Mouse (Mus musculus) hindbrain, embryonic 10.5 days (tissue): ENCODE measurements at regions not wholly inside any gene's neighbourhood (a gene's known extent, or its start where the extent isn't known, plus 50 kb on each side); places are given as distances from the start of the nearest gene placed in this dataset.

ENCODE experiments used
- DNase-seq: peaks from one replicate; pipeline ENCODE4 v3.0.0-alpha.2; 2017; ENCODE audit warnings: low spot score
- H3K27ac ChIP-seq: fragments of 300-500 bp; sonication (generic); 2 replicates; pipeline ENCODE4 v1.5.1; 2016; ENCODE audit warnings: mild to moderate bottlenecking, moderate library complexity
- H3K27me3 ChIP-seq: fragments of 300-500 bp; sonication (generic); 2 replicates; pipeline ENCODE4 v1.6.1; 2016; ENCODE audit warnings: mild to moderate bottlenecking; ENCODE audit not compliant: poor library complexity, insufficient read depth, severe bottlenecking
- H3K36me3 ChIP-seq: fragments of 300-500 bp; sonication (generic); 2 replicates; pipeline ENCODE4 v1.6.1; 2016; ENCODE audit warnings: mild to moderate bottlenecking, moderate library complexity
- H3K4me1 ChIP-seq: fragments of 300-500 bp; sonication (generic); replicated peaks from 2 replicates; pipeline ENCODE4 v1.6.1; 2016; ENCODE audit warnings: mild to moderate bottlenecking
- H3K4me3 ChIP-seq: fragments of 300-500 bp; sonication (generic); 2 replicates; pipeline ENCODE4 v1.5.1; 2016; ENCODE audit warnings: mild to moderate bottlenecking, moderate library complexity
- H3K9me3 ChIP-seq: fragments of 300-500 bp; sonication (generic); 2 replicates; pipeline ENCODE4 v1.6.1; 2016; ENCODE audit warnings: mild to moderate bottlenecking, moderate library complexity
- WGBS: fragments of 180-500 bp; shearing (Covaris S2); methylation state at CpG from one replicate; pipeline ENCODE4 v1.1.7; 2016; 5-methylcytosine and 5-hydroxymethylcytosine counted together

DNA sequence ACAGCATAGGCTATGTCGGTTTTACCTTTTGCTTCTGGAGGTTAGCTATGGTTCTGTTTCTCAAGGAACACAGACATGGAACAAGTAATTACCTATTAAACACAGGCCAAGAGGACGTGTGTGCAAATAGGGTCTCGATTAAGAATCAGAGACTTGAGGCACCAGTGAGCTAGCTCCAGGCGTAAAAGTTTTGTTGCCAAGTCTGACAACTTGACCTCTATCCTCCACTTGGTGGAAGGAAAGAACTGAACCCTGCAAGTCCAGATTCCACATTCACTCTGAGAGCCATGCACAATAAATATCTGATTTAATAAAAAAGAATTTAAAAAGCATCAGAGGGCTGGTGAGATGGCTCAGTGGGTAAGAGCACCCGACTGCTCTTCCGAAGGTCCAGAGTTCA is 63.7 kb upstream of the Mpdz start:
- H3K9me3 ChIP-seq, result no peaks in the 10 kb centered on the region
- no peaks in the 10 kb centered on the region for H3K27me3 ChIP-seq
- 95% methylated on average over 6 of the region's 6 CpGs for WGBS

DNA sequence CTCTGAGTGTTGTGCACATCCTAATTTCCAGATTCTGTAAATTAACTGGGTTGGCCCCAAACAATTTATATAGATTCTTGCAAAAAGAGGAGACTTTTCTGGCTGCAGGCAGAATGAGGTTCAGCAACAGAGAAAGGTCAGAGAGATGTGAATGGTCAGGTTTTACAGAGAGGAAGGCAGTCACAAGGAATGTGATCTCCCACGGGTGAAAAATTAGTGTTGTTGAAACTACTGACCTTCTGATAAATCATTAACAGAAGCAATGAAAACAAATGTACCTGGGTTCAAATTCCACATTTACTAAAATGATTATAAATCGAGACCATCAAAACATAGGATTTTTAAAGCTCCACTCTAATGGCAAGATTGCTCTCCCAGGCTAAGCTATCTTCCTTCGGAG is 62.5 kb upstream of the Mpdz start:
- Histone ChIP-seq H3K36me3 (no peaks in the 10 kb centered on the region), H3K27me3 (no peaks in the 10 kb centered on the region), H3K9me3 (no peaks in the 10 kb centered on the region), H3K4me1 (no peaks in the 10 kb centered on the region), H3K27ac (no peak overlapping the region), H3K4me3 (no peak overlapping the region)
- DNase-seq, result no peak
- 82% methylated on average over 3 of the region's 3 CpGs for WGBS

More for the DNA sequence above, 63.7 kb upstream of the Mpdz start:
- no peaks in the 10 kb centered on the region for H3K36me3 ChIP-seq
- no peak for DNase-seq
- no peak overlapping the region for H3K4me3 ChIP-seq
- H3K27ac ChIP-seq, result no peak overlapping the region
- no peaks in the 10 kb centered on the region for H3K4me1 ChIP-seq

DNA sequence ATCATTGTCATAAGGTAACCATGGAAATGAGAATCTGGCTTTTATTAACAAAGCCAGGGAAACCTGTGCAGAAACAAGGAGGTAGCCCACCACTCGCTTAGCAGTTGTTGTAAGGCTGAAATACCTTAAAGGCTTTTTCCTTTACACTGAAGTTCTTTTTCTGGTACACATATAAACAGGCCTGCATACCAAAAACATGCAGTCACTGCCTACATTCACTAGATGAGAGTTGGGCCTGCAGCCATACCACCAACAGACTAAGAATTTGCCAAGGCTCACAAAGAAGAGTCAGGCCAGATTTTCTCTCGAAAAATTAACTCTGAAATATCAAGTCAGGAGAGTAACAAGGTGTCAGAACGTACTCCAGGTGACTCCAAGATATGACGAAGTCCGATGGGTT is 61.3 kb upstream of the Mpdz start:
- no peaks in the 10 kb centered on the region for H3K4me1 ChIP-seq
- DNase-seq, result no peak
- no peaks in the 10 kb centered on the region for H3K27me3 ChIP-seq
- WGBS, result 87% methylated on average over 5 of the region's 5 CpGs
- no peaks in the 10 kb centered on the region for H3K36me3 ChIP-seq
- H3K4me3 ChIP-seq, result no peak overlapping the region
- no peaks in the 10 kb centered on the region for H3K9me3 ChIP-seq
- H3K27ac ChIP-seq, result no peak overlapping the region

DNA sequence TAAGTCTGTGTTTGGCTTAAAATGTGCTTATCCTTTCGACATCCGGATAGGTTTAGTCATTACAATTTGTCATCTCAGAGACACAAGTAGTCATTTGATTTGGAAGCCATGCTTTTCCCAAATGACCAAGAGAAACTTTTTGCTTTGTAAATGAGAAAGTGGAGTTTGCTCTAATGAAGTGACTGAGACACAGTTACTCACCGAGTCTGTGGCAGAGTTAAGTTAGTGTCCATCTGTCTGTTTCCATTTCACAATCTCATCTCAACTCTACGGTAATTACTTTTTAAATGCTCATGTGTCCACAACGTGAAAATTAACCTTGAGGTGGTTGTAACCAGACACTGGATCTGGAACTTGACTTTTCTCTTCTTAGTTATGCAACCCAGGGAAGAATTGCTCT is 59.2 kb upstream of the Mpdz start:
- 80% methylated on average over 5 of the region's 5 CpGs for WGBS
- H3K36me3 ChIP-seq, result no peaks in the 10 kb centered on the region
- no peak overlapping the region for H3K27ac ChIP-seq
- no peaks in the 10 kb centered on the region for H3K4me1 ChIP-seq
- no peak for DNase-seq
- no peaks in the 10 kb centered on the region for H3K9me3 ChIP-seq
- no peak overlapping the region for H3K4me3 ChIP-seq
- no peaks in the 10 kb centered on the region for H3K27me3 ChIP-seq

DNA sequence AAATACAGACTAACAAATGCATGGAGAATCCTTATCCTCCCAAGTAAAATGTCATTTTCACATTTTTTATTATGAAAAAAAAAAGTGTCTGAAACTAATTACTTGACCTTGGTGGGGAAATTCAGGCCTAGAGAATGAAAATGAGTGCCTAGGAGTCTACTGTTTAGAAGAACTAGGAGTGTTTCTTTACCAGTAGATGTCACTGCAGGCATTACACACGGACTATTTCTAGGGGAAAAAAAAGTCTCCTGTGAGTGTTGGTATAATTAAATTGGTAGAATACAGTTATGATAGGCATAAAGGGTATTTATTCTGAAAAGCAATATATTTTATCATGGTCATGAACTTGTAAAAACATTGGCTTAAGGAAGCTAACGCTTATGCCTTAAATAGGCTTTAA is 55.5 kb upstream of the Mpdz start:
- 52% methylated on average over 2 of the region's 2 CpGs for WGBS
- no peak overlapping the region for H3K4me3 ChIP-seq
- DNase-seq, result no peak

DNA sequence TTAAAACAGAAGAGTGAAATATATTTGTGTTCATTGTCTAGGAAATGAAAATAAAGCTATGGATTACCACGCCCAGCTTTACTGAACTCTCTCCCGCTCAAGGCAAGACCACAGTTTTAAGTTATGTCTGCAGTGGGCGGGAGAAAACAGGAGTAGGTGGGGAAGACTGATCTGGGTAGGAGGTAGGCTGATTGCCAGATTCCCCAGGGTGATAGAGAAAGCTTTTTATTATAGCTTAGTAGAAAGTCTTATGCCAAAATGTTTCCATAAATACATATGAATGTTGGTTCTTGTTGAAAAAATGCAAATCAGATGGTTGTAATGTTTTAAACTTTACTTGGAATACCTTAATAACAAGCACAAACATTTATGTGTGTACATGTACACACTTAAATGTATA is 50.2 kb upstream of the Mpdz start:
- Histone ChIP-seq H3K9me3 (no peaks in the 10 kb centered on the region), H3K4me1 (no peaks in the 10 kb centered on the region), H3K27ac (no peak overlapping the region), H3K27me3 (no peaks in the 10 kb centered on the region), H3K4me3 (no peak overlapping the region), H3K36me3 (no peaks in the 10 kb centered on the region)
- WGBS, result 86% methylated on average over 3 of the region's 3 CpGs
- DNase-seq, result no peak

More for the DNA sequence above, 55.5 kb upstream of the Mpdz start:
- Histone ChIP-seq H3K27me3 (no peaks in the 10 kb centered on the region), H3K36me3 (no peaks in the 10 kb centered on the region), H3K27ac (no peak overlapping the region), H3K9me3 (no peaks in the 10 kb centered on the region), H3K4me1 (no peaks in the 10 kb centered on the region)
